Mouse (Mus musculus) limb, embryonic 15.5 days (tissue): ENCODE results near the gene Daxx. TPM values are rescaled to one million over a fixed set of nuclear protein-coding genes. Genes with fewer than 3 reads are reported as not detected.
A peak's percentile ranks its signal among the peaks of the same experiment; 100 is the strongest.
"Not testable (repeated sequence)": the region's sequence is repeated elsewhere in the genome, so short reads cannot be mapped to it uniquely, and the experiment has no call there.

Source experiments
- ATAC-seq: fragments of 200-750 bp; cut with Nextera tagmentation; 2 replicates; pipeline ENCODE4 v1.8.0; 2017; ENCODE audit warnings: low read depth, moderate TSS enrichment; ENCODE audit not compliant: insufficient number of reproducible peaks, low FRiP score, low TSS enrichment
- H3K27ac ChIP-seq: fragments of 300-500 bp; sonication (generic); 2 replicates; pipeline ENCODE4 v1.5.1; 2015; ENCODE audit warnings: moderate library complexity, mild to moderate bottlenecking, inconsistent platforms
- H3K27me3 ChIP-seq: fragments of 300-500 bp; sonication (generic); 2 replicates; pipeline ENCODE4 v1.6.1; 2015; ENCODE audit warnings: inconsistent platforms
- H3K36me3 ChIP-seq: fragments of 300-500 bp; sonication (generic); 2 replicates; pipeline ENCODE4 v1.6.1; 2015; ENCODE audit warnings: inconsistent platforms
- H3K4me1 ChIP-seq: fragments of 300-500 bp; sonication (generic); 2 replicates; pipeline ENCODE4 v1.6.1; 2015; ENCODE audit warnings: inconsistent platforms
- H3K4me2 ChIP-seq: fragments of 300-500 bp; sonication (generic); 2 replicates; pipeline ENCODE4 v1.6.1; 2015; ENCODE audit warnings: mild to moderate bottlenecking, inconsistent platforms
- H3K4me3 ChIP-seq: fragments of 300-500 bp; sonication (generic); 2 replicates; pipeline ENCODE4 v1.5.1; 2015; ENCODE audit warnings: mild to moderate bottlenecking, inconsistent platforms
- H3K9ac ChIP-seq: fragments of 300-500 bp; sonication (generic); 2 replicates; pipeline ENCODE4 v1.6.1; 2015; ENCODE audit warnings: inconsistent platforms
- H3K9me3 ChIP-seq: fragments of 300-500 bp; sonication (generic); 2 replicates; pipeline ENCODE4 v1.6.1; 2016; ENCODE audit warnings: inconsistent platforms
- WGBS: fragments of 180-500 bp; shearing (Covaris S2); methylation state at CpG from one replicate; pipeline ENCODE4 v1.1.7; 2015; 5-methylcytosine and 5-hydroxymethylcytosine counted together
- polyA plus RNA-seq: library from polyadenylated mRNA; unstranded; fragments of >200 nt; fragmentation: Nextera tagmentation; extraction: Ambion mirVana; gene quantifications from 2 replicates; pipeline ENCODE4 v1.2.1, GENCODE M21; 2015

The Daxx gene
- 47.2 and 55.7 TPM in 2 replicates for polyA plus RNA-seq

DNA sequence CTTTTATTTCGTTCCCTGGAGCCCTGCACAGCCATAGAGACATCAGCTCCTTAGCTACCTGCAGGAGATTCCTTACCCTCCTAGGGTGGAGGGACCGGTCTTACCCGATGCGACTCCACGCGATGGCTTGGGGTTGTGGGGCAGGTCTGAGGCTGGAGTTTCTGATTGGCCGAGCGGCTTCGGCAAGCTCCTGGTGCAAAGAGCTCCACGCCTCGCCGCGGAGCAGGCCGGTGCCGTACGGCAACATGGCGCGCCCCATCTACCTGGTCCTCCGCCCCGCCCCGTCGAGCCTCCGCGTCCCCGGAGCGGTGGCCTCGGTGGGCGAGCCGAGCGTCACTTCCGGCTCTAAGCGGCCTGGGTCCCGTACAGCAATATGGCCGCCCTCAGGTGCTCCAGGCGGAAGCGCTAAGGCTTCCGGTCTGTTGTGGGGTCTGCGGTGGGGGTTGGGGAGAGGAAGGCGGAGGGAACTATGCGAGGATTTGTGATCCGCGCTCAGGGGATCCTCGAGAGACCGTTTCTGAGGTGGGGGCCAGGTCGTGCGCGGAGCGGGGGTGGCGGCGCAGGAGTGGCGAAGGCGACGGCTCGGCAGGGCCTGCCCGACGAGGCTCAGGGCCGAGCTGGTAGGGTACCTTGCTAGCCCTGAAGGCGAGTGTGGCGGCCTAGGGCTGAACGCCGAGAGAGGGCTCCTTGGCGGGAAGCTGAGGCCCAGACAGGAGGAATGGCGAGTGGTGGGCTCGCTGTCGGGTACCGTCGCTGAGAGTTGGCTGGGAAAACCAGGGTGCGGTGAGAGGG is at the start of gene Daxx:
Gene Daxx, plus strand, starts transcription at position 338 of the 792 bp plus-strand sequence.
- H3K4me2 ChIP-seq = peak within 1 kb of the TSS; percentile 96
- WGBS = under 1% methylated on average over 68 of the region's 68 CpGs
- peak; percentile 97 for ATAC-seq

DNA sequence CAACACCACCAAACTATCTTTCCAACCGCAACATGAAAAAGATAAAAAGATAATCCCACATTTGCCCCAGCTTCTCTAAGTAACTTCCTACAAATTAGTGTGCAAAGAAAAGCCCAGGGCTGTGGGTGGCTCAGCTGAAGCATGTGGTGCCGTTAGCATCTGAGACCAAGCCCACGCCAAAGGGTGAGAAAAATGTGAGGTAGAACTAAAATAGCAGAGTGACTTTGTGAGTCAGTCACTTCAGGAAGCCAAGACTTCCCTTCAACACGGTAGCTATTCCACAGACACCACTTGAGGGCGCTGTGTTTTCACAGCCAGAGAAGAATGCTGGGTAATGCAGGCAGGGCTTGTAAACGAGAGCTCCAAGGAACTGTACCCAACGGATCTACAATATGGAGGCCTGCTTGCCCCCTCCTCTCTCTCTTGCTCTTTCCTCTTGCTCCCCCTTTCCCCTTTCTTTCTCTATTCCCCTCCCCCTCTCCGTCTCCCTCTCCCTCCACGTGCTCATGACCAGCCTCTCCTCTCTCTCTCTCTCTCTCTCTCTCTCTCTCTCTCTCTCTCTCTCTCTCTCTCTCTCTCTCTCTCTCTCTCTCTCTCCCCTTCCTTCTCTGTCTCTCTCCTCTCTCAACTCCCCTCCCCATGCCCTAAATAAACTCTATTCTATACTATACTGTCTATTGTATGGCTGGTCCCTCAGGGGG is 43.7 kb upstream of the Daxx start:
- H3K36me3 ChIP-seq = no peaks in the 10 kb centered on the region
- no peaks in the 10 kb centered on the region for H3K27me3 ChIP-seq
- H3K27ac ChIP-seq = no peak overlapping the region
- H3K4me3 ChIP-seq = no peak overlapping the region
- H3K4me2 ChIP-seq = no peak overlapping the region
- H3K9me3 ChIP-seq = no peaks in the 10 kb centered on the region
- no peak for ATAC-seq
- no peak overlapping the region for H3K9ac ChIP-seq
- no peaks in the 10 kb centered on the region for H3K4me1 ChIP-seq
- 34% methylated on average over 7 of the region's 9 CpGs for WGBS

More for the DNA sequence above, at the start of gene Daxx:
- Histone ChIP-seq H3K4me3 (peak within 1 kb of the TSS; percentile 93), H3K4me1 (peaks cover 39% of the 10 kb centered on the region), H3K9ac (peak within 1 kb of the TSS; percentile 83), H3K27me3 (no peaks in the 10 kb centered on the region), H3K9me3 (no peaks in the 10 kb centered on the region), H3K36me3 (peaks cover 29% of the 10 kb centered on the region), H3K27ac (peak within 1 kb of the TSS; percentile 94)

DNA sequence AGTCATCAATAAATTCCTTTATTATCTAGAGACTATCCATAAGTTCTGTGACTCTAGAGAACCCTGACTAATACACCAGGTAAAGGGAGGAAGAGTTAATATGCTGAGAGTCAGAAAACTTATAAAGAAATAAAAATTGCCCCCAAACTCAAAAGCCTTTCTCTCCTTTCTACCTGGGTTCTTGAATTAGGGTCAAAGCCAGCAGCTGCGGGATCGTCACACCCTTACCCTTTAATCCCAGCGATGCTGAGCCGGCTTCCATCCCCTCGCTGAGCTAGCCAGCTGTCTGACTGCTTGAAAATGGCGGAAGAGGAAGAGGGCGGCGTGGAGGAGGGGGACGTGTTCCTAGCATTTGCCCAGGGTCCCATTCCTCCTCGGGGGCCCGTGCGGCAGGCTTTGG is 35.7 kb upstream of the Daxx start, which contains the start of gene Gm7029:
Gene Gm7029, plus strand, starts transcription at position 301 of the 400 bp plus-strand sequence.
- WGBS = 83% methylated on average over 7 of the region's 12 CpGs
- not testable (repeated sequence) for H3K4me3 ChIP-seq, H3K4me1 ChIP-seq, H3K27ac ChIP-seq, ATAC-seq, H3K9me3 ChIP-seq, H3K4me2 ChIP-seq, H3K27me3 ChIP-seq, H3K9ac ChIP-seq
- peaks cover 20% of the 10 kb centered on the region for H3K36me3 ChIP-seq

DNA sequence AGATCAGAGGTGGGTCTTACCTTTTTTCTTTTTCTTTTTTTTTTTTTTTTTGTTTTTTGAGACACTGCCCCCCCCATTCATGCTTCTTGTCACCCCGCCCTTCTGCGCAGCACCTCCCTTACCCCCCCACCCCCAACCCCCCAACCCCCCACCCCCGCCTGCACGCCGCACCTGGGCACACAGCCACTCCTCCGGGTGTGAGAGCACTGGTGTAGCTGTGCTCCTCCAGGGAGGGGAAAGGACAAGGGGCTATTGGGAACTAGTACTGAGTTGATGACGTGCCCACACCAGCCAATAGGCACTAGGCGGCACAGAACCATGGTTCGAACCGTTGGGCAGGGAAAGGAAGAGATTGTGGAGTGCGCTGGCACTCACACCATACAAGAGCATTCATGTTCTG is 34.8 kb upstream of the Daxx start:
- Histone ChIP-seq H3K9me3 (no peaks in the 10 kb centered on the region), H3K27ac (no peak overlapping the region), H3K27me3 (no peaks in the 10 kb centered on the region), H3K4me3 (no peak overlapping the region), H3K4me1 (no peaks in the 10 kb centered on the region), H3K9ac (no peak overlapping the region), H3K36me3 (peaks cover 24% of the 10 kb centered on the region), H3K4me2 (no peak overlapping the region)
- 87% methylated on average over 10 of the region's 11 CpGs for WGBS
- ATAC-seq = no peak

DNA sequence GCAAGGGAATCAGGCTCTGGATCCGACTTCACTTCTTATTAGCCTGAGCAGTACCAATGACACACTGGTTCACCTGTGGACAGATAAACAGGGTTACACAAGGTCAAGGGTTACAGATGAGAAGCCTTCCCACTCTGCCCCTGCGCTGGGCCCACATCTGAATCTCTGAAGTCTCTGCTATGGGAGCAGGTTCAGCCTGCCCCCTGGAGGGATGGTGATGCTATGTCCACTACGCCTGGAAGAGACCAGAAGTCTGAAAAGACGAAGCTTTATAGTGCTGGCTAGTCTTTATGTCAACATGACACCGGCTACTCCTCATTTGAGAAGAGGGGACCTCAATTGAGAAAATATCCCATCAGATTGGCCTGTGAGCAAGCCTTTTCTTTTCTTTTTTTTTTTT is 33.4 kb upstream of the Daxx start:
- not testable (repeated sequence) for H3K4me1 ChIP-seq, ATAC-seq, H3K4me2 ChIP-seq, H3K9me3 ChIP-seq, H3K4me3 ChIP-seq, H3K27me3 ChIP-seq, H3K9ac ChIP-seq, H3K27ac ChIP-seq
- H3K36me3 ChIP-seq = peaks cover 27% of the 10 kb centered on the region
- 81% methylated on average over 5 of the region's 5 CpGs for WGBS

DNA sequence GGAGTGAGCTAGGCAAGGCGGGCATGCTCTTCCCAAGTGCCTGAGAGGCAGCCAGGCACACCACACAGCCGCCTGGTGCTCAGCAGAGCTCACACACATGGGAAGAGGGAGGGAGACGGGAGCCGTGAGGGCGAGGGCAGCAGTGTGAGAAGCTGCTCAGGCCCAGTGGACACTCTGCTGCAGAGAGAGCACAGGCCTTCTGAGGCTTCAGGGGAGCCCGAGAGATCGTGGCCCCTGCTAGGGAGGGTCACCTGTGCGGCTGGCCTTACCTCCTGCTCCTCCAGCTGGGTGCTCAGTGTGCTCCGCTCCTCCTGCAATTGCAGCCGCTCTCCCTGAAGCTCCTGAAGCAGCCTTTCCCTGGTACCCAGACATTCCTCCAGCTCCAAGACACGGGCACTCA is 24.9 kb upstream of the Daxx start:
- not testable (repeated sequence) for ATAC-seq, H3K4me3 ChIP-seq, H3K9me3 ChIP-seq, H3K27me3 ChIP-seq, H3K27ac ChIP-seq, H3K9ac ChIP-seq, H3K4me2 ChIP-seq, H3K4me1 ChIP-seq
- 89% methylated on average over 9 of the region's 11 CpGs for WGBS
- H3K36me3 ChIP-seq = peaks cover 34% of the 10 kb centered on the region

DNA sequence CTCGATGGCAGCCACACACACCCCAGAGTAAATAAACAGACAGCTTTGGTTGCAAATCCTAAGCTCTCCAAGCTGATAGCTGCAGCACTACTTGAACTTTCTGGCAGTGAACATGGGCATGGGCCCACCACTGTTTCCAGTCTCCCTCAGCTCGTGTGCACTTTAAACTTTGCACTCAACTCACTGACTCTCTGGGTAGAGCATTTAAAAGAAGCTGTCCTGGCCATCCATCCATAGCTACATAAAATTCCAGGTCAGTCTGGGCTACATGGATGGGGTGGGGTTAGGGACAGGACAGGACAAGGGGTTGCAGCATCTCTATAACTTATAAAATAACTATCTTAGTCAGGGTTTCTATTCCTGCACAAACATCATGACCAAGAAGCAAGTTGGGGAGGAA is 21.4 kb upstream of the Daxx start:
- not testable (repeated sequence) for H3K4me2 ChIP-seq, H3K27me3 ChIP-seq, H3K4me1 ChIP-seq, ATAC-seq, H3K4me3 ChIP-seq, H3K9me3 ChIP-seq, H3K9ac ChIP-seq, H3K27ac ChIP-seq
- peaks cover 17% of the 10 kb centered on the region for H3K36me3 ChIP-seq
- 53% methylated on average over 2 of the region's 2 CpGs for WGBS

DNA sequence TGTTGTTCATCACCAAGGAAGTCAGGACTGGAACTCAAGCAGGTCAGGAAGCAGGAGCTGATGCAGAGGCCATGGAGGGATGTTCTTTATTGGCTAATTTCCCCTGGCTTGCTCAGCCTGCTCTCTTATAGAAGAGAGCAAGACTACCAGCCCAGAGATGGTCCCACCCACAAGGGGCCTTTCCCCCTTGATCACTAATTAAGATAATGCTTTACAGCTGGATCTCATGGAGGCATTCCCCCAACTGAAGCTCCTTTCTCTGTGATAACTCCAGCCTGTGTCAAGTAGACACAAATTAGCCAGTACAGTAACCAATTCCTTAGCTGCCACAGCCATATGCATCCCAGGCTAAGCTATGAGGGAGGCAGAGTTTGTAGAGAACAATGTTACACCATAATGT is 21.0 kb upstream of the Daxx start:
- H3K9ac ChIP-seq, H3K27ac ChIP-seq, H3K4me2 ChIP-seq, H3K4me1 ChIP-seq, H3K27me3 ChIP-seq, ATAC-seq, H3K9me3 ChIP-seq, H3K4me3 ChIP-seq: not testable (repeated sequence)
- peaks cover 16% of the 10 kb centered on the region; the same call in 1 of the 2 replicates for H3K36me3 ChIP-seq

DNA sequence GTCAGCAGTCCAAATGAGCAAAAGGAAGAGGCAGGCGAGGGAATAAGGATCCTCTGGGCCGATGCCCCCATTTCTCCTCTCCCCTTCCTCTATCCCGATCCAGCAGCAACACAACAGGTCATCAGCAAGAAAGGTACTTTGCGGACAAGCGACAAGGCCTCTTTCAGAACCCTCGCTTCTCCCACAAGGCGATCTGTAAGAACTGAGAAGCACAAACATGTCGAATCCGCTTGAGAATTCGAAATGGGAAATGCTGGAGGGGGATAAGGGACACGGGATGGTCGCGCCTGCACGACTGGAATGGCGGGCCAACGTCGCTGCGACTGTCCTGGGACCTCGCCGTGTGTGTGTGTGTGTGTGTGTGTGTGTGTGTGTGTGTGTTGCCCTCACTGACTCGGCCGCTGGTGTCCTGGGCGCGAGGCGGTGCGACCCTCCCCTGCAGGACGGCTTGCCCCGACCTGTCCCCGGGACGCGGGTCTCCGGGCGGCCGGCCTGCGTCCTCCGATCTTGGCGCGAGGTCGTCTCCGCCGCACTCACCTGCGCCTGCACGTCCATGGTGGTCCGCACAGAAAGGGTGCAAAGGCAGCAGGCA is 19.2 kb upstream of the Daxx start:
- Histone ChIP-seq H3K27ac (peak overlapping the region; percentile 30; the same call in 1 of the 2 replicates), H3K4me2 (peak overlapping the region; percentile 72), H3K9ac (peak overlapping the region; percentile 45), H3K36me3 (peaks cover 11% of the 10 kb centered on the region; the same call in 1 of the 2 replicates), H3K4me3 (peak overlapping the region; percentile 63)
- not testable (repeated sequence) for ATAC-seq, H3K27me3 ChIP-seq, H3K9me3 ChIP-seq, H3K4me1 ChIP-seq
- WGBS = 0% methylated on average over 44 of the region's 44 CpGs

DNA sequence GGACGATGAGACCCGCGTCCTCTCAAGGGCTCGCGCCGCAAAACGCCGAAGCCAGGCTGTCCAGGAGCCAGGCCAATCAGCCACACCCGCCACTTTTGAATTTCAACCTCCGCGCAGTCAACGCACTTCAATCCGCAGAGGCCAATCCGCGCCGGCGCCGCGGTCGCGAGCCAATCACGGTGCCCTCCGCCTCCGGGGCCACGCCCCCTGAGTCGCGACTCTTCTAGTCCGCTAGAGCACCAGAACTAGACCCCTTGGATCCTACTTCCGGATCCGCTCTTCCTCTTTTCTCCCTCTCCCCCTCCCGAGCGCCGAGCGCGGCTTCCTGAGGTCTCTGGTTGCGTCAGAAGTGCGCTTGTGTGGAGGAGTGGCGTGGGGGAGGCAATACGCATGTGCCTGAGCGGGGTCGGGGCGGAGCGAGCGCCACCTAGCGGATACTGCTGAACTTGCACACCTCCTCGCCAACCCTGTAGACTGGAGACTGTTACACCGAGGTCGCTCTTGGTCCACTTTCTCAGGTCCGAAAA is 18.6 kb upstream of the Daxx start, which contains the start of gene Kifc1:
Gene Kifc1, minus strand, starts transcription at position 129 of the 527 bp plus-strand sequence.
- peak within 1 kb of the TSS; percentile 30; the same call in 1 of the 2 replicates for H3K27ac ChIP-seq
- under 1% methylated on average over 49 of the region's 49 CpGs for WGBS
- H3K4me3 ChIP-seq = peak within 1 kb of the TSS; percentile 63

DNA sequence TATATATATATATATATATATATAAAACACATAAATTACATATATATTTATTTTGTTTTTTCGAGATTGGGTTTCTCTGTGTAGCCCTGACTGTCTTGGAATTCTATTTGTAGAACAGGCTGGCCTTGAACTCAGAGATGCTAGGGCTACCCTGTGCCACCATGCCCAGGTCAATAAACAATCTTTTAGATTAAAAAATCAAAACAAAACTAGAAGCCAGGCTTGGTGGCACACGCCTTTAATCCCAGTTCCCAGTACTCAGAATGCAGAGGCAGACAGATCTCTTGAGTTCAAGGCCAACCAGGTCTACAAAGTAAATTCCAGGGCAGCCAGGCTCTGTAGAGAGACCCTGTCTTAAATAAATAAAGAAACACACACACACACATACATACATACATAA is 17.9 kb upstream of the Daxx start:
- H3K4me2 ChIP-seq = no peak overlapping the region
- peaks cover 8% of the 10 kb centered on the region; the same call in 1 of the 2 replicates for H3K4me1 ChIP-seq
- H3K36me3 ChIP-seq = no peaks in the 10 kb centered on the region
- H3K27me3 ChIP-seq = no peaks in the 10 kb centered on the region
- no peaks in the 10 kb centered on the region for H3K9me3 ChIP-seq
- H3K27ac ChIP-seq = no peak overlapping the region
- H3K4me3 ChIP-seq = no peak overlapping the region
- no peak for ATAC-seq
- 64% methylated on average over 2 of the region's 2 CpGs for WGBS
- no peak overlapping the region for H3K9ac ChIP-seq

More for the DNA sequence above, 18.6 kb upstream of the Daxx start, which contains the start of gene Kifc1:
- H3K4me2 ChIP-seq = peak within 1 kb of the TSS; percentile 72
- peaks cover 8% of the 10 kb centered on the region; the same call in 1 of the 2 replicates for H3K36me3 ChIP-seq
- H3K9ac ChIP-seq = peak within 1 kb of the TSS; percentile 45
- H3K4me1 ChIP-seq = peaks cover 8% of the 10 kb centered on the region; the same call in 1 of the 2 replicates
- no peaks in the 10 kb centered on the region for H3K27me3 ChIP-seq
- H3K9me3 ChIP-seq = no peaks in the 10 kb centered on the region
- ATAC-seq = peak; percentile 99
